Mouse (Mus musculus) frontal cortex, postnatal 36 days (tissue): ENCODE measurements around the gene Scgb1b30.
A peak's percentile ranks its signal among the peaks of the same experiment; 100 is the strongest.
"Not testable (repeated sequence)": the region's sequence is repeated elsewhere in the genome, so short reads cannot be mapped to it uniquely, and the experiment has no call there.

Experiments used
- DNase-seq, 2 experiments: peaks; one replicate each; pipeline ENCODE4 v3.0.0; 2022; ENCODE audit warnings: low spot score in 2 of 2

Scgb1b30 gene

DNA sequence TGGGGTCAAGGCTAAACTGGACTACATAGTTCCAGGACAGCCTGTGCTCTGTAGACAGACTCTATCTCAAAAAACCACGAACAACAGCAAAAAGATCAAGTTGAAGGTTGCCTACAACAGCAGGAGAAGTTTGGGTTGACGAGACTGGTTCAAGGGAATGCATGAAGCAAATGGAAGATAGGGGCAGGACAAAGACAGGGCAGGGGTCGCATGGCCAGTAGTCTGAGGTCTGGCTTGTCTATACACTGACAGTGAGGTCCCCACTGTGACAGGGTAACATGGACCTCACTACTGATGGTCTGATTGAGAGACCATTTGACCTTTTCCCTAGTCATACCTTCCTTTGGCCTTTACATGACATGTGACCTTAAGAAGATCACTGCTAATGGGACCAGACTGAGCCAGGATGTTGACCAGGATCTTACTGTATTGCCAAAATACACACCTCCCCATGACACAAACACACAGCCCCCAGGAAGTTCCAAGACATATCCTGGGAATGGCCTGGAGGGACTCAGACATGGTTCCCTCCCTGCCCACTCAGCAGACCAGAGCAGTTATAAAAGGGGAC, at the start of gene Scgb1b30:
Gene Scgb1b30 (plus strand): TSS at position 521 of the 571 bp plus-strand sequence.
- no peak for DNase-seq

- DNase-seq, result not testable (repeated sequence)
Measured at GRCm38 (mm10) chr7:34068132-34068531, 27.1 kb upstream of the Scgb1b30 start.

- no peak for DNase-seq
Measured at GRCm38 (mm10) chr7:34100002-34100401, 4.8 kb downstream of the Scgb1b30 start.

- no peak for DNase-seq
Measured at GRCm38 (mm10) chr7:34101276-34101675, 6.0 kb downstream of the Scgb1b30 start.

GRCm38 (mm10) chr7:34109190-34109589, 14.0 kb downstream of the Scgb1b30 start:
- DNase-seq, result no peak

DNA sequence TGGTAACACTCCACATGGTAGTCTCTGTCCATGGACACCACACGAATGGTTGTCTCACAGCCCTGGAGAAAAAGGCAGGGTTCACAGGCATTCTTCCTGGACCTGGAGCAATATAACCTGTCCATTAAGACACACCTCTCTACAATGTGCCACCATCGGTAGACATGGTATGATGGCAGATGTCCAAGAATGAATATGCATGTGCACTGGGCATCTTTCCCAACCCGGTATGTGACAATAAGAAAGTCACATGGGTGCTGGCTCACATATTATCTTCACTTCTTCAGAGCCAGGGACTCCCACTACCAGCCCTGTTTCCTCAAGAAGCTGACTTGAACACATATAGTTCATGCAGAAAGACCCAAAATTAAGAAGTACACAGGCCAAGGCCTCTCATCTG, 21.4 kb downstream of the Scgb1b30 start:
- DNase-seq, result no peak

DNA sequence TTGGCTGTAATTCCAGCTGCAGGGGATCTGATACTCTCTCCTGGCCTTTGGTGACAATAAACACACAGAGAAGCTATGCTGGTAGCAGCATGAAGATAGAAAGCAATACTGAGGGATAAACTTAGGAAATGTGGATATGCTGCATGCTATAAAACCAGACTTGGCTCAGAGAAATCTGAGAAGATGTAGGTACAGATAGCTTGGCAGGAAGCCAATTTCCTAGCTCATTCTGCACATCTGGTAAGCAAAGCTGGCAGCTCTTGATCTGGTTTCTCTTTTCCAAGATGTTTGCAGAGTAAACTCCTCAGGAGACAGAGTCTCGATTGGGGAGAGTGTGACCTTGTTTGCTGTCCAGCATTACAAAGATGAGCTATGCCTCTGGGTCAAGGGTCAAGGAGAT, 25.4 kb downstream of the Scgb1b30 start:
- DNase-seq, result not testable (repeated sequence)

DNA sequence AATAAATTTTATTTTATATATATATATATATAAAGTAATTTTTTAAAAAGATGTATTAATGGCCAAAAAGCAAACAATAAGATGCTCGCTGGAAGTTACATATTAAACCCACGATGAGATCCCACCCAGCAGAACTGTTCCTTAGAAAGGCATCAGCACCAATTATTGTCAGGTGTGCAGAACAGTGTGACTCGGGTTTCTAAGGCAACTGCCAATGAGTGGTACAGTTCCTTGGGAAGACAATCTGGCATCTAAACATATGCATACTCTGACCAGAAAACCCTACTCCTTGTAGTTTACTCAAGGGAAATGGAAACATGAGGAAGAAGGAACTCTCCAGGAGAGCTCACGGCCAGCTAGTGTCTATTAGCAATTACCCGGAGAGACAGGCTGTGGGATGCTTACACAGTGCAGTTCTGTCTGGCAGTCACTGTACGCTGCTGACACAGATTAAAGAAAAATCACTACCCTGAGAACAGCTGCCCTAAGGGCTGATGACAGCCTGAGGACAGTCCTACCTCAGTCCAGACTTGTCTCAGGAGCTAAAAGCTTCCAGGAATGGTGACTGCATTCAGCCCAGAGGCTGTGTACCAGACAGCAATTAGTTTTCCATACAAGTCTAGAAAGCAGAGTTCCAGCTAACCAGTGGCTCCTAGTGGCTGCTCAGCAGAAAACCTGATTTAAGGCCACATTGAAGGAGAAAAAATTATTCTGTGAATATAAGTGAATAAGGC, 27.9 kb downstream of the Scgb1b30 start:
- no peak for DNase-seq

GRCm38 (mm10) chr7:34125346-34125745, 30.1 kb downstream of the Scgb1b30 start:
- DNase-seq, result no peak

DNA sequence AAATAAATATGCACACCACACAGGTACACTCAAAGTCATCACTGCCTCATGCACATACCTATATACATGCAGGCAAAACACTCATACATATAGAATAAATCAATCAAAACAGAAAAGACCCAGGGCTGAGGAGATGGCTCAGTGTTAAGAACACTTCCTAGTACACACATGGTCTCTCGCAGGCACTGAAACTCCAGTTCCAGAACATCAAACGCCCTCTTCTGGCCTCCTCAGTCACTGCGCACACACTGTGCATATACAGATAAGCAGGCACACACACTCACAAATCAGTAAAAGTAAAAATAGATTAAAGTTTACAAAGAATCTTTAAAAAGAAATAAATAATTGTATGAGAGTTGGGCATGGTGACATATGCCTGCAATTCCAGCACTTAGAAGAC, 31.1 kb downstream of the Scgb1b30 start:
- no peak for DNase-seq

DNA sequence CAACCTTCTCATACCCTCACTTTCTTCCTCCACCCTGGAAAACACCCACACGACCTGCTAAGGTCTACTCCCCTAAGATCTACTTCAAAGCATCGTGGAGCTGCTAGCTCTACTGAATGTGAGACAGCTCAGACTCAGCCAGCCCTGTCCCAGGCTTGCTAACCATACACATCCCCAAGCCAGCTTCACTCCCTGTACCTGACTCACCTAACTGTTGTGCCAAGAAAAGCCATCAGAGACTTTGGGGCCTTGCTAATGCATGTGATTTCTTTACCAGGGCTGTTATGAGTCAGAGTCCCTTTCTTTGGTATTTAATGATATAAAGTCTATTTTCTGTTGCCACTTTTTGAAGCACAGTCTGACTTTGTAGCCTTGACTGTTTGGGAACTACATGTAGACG, 35.9 kb downstream of the Scgb1b30 start:
- no peak for DNase-seq

GRCm38 (mm10) chr7:34131959-34132354, 36.7 kb downstream of the Scgb1b30 start:
- DNase-seq, result no peak

DNA sequence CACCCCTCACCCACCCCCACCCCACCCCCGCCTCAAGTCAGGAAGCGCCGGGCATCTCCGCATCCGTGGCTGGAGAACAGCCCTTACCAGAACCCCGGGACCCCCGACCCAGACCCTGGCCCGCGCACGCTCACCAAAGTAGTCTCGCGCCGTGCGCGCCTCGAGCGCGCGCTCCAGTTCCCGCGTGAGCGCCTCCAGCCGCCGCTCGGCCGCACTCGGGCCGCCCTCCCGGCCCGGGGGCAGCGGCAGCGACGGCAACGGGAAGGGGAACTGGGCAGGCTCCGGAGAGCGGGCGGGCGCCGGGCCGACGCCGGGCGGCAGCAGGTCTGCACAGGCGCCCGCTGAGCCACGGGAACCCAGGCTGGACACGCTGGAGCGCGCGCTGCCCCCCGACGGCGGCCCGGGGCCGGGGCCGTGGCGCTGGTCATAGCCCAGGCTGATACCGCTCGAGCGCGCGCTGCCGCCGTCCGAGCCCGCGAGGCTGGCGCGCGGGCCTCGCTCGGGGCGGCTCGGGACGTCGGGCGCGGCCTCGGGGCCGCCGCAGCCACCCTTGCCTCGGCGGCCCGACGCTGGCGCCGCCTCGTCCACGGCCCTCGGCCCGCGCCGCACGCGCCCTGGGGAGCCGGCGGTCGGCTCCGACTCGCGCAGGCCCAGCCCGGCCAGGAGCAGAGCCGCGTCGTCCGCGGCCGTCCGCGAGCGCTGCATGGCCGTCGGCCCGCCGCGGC, 37.3 kb downstream of the Scgb1b30 start:
- DNase-seq, result no peak

DNA sequence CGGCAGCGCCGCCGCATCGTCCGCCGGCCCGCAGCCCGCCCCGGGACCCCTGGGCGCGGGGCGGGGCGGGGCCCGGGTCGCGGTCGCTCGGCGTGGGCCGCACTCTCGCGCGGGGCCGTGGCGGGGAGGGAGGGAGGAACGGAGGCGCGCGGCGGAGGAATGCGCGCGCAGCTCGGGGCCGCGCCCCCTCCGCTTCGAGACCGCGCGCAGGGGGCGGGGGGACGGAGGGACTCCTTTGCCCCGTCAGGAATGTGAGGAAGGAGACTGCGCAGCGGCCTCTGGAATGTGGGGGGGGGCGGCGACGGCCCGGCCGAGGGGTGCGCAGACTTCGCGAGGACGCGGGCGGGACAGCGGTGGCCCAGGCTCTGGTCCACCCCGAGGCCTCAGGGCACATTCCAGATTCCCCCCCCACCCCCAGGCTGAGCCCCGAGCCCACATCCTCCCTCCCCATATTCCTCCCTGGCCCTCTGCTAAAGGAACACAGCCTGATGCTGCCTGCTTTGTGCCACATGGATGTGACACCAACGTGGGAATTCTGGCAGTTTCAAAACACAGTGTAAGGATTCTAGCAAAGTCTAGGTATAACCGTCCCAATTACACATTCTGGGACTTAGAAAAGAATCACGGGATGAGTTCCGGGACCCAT, 38.0 kb downstream of the Scgb1b30 start, which contains the start of gene Wtip:
Gene Wtip (minus strand): TSS at position 152 of the 646 bp plus-strand sequence.
- DNase-seq, result peak in 1 of 2 experiments; percentile 34

GRCm38 (mm10) chr7:34134336-34134735, 39.1 kb downstream of the Scgb1b30 start:
- no peak for DNase-seq

- DNase-seq, result no peak
Measured at GRCm38 (mm10) chr7:34139493-34139892, 44.3 kb downstream of the Scgb1b30 start.

DNA sequence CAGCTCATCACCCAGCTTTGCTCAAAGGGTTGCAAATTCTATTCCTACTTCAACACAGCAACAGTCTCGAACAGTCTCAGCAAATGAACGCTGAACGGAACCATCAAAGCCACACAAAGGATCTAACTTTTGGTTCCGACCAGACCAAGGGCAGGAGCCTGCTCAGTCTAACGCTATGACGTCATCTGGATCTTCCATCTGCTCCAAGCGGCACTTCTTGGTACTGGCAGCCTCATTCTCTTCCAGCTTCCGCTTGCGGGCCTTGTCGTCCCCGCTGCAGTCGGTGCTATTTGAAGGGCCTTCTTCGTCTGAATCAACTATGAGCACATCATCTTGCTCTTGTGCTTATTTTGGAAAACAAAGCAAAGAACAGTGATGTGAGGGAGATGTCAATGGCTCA, 45.9 kb downstream of the Scgb1b30 start:
- DNase-seq, result peak in 1 of 2 experiments; percentile 42

DNA sequence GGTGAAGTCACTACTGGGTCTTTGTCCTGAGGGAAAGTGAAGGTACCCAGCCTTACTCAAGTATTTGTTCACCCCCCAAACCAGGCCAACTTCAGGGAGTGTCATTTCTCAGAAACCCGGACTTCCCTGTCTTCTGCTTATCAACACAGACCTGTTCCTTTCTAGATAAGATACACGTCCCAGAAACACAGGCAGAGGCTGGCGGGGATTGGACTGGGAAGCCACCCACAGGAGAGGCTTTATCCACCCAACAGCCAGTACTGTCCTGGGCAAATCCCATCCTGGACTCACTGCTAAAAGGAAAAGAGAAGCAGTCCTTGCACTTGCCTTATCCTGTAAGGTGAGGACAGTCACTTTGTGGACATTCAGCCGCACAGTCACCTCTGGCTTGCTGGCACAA, 52.0 kb downstream of the Scgb1b30 start:
- DNase-seq, result no peak
